Mouse (Mus musculus): ENCODE results near the gene Jsrp1. TPM values are rescaled to one million over a fixed set of nuclear protein-coding genes. Genes with fewer than 3 reads are reported as not detected.

The Jsrp1 gene
- total RNA-seq, 2 experiments from 2014 or later, result 9.8 to 24.0 TPM

DNA sequence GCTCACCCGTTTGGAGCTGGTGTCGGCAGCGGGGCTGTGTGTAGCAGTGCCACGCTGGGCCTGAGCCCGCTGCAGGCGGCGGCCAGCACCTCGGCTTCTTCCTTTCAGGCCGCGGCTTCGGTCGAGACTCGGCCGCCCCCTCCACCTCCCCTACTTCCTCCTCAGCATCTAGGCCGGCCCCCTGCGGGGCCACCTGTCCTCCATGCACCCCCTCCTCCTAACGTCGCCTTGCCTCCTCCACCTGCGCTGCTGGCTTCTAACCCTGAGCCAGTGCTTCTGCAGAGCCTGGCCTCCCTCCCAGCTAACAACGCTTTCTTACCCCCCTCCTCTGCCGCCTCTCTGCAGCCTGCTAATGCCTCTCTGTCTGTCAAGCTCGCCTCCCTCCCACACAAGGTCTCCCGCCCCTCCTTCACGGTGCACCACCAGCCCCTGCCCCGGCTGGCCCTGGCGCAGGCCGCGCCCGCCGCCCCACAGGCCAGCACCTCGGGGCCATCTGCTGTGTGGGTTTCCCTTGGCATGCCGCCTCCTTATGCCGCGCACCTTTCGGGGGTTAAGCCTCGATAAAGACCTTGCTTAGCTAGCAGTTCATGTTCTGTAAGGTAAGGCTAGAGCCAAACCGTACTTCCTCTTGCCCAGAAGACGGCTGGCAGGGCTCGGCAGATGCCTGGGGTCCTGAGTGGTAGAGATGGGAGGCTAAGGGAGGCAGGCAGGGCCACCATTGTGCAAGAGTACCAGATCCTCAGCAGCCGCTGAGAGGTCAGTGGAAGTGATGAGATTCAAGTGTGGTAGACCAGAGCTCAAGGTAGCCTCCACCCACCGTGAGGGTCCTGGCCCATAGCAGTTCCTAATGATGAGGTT, 20.9 kb downstream of the Jsrp1 start:
- DNase-seq, result no peak

GRCm38 (mm10) chr10:80791476-80792174, 21.7 kb downstream of the Jsrp1 start:
- DNase-seq, result no peak

DNA sequence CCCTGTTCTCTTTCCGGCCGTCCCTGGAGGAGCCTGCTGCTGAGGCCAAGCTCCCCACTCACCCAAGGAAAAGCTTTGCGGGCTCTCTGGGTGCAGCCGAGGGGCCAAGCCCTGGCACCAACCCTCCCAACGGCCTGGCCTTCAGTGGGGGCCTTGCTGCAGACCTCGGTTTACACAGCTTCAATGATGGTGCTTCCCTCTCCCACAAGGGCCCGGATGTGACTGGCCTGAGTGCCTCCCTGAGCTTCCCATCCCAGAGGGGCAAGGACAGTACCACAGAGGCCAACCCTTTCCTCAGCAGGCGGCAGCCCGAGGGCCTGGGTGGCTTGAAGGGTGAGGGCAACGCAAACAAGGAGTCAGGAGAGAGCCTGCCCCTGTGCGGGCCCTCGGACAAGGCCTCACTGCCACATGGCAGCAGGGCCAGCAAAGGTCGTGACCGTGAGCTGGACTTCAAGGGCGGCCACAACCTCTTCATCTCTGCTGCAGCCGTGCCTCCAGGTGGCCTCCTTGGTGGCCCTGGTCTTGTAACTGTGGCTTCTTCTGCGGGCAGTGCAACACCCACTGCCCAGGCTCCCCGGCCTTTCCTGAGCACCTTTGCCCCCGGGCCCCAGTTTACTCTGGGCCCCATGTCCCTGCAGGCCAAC, 22.4 kb downstream of the Jsrp1 start:
- peak; percentile 62 for DNase-seq

- no peak for DNase-seq
Observed at GRCm38 (mm10) chr10:80787517-80787916, 25.8 kb downstream of the Jsrp1 start.

GRCm38 (mm10) chr10:80785963-80786362, 27.3 kb downstream of the Jsrp1 start:
- no peak for DNase-seq

DNA sequence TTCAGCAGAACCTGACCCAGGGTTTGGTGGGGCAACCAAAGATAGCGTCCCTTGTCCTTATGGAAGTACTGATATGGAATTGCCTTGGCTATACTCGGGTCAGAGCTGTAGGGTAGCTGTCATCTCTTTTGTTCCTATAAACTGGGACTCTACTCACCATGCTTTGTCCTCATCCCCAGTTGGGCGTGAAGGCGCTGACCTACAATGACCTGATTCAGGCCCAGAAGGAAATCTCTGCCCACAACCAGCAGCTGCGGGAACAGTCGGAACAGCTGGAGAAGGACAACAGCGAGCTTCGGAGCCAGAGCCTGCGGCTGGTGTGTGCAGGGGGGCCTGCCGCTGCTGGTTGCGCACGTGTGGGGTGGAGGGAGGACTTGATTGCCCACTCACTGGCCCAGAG, 28.4 kb downstream of the Jsrp1 start:
- DNase-seq, result no peak

DNA sequence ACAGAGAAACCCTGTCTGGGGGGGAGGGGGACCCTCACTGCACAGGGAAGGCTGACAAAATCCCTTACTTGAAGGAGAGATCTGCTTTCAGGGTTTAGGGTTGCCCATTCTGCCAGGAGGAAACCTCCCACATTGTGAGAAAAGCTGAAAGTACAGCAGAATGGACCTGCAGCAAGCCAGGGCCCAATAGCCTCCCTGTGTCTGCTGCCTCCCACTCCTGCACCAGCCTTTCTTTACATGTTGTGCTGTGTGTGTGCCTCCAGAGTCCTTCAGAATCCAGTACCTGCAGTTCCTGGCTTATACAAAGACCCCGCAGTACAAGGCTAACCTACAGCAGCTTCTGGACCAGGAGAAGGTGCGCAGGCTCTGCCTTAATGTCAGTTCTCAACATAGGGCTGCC, 29.0 kb downstream of the Jsrp1 start:
- DNase-seq, result no peak

DNA sequence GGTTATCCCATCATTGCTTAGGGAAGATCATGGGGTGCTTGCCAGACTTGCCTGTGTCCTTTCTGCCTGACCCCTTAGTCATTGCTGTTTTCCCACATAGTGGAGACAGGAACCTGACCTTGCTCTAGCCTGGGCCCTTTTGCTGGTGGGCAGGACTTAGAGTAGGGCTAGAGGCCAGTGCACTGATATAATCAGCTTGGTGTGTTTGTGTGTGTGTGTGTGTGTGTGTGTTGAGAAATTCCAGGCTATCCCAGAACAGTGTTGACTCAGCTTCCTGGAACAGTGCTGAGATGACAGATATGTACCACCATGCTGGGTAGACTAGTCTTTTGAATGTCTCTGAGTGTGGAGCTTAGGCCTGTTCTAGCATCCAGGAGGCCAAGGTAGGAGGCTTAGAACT, 33.7 kb downstream of the Jsrp1 start:
- DNase-seq, result peak; percentile 54

DNA sequence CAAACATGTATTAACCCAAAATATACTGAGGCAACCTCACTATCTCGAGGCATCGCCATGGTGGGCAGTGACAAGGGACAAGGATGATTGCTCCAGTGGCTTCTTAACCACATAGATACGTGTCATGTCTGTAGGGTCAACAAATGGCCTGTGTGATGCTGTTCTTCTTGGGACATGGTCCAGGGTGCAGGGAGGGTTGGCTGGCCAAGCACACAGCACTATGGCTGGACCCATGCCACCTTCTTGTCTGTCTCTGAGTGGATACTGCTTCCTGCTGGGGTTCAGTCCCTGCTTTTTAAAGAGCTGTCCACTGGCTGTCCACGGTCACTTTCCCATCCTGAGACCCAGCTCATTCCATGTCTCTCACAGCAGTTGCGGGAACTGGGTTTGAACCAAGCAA, 36.2 kb downstream of the Jsrp1 start:
- DNase-seq, result no peak

GRCm38 (mm10) chr10:80776358-80776869, 36.9 kb downstream of the Jsrp1 start:
- no peak for DNase-seq

- no peak for DNase-seq
Observed at GRCm38 (mm10) chr10:80775731-80776130, 37.6 kb downstream of the Jsrp1 start.

DNA sequence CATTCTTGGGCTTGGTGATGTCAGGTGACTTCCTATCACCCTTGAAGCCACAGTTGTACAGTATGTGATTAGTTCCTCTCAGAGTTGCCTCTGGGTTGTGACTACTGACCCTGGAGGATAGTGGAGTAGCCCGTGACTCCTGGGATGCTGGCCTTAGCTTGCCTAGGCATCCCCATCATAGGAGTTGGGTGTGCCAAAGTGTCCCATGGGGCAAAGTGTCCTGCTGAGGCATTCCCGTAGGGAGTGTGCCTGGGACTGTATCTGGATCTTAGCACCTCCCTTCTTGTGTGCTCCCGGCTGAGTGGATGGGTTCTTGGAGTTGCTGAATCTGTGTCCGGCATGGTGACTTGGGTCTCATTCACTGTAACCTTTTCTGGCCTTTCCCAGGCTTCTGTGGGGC, 38.3 kb downstream of the Jsrp1 start:
- DNase-seq, result no peak

DNA sequence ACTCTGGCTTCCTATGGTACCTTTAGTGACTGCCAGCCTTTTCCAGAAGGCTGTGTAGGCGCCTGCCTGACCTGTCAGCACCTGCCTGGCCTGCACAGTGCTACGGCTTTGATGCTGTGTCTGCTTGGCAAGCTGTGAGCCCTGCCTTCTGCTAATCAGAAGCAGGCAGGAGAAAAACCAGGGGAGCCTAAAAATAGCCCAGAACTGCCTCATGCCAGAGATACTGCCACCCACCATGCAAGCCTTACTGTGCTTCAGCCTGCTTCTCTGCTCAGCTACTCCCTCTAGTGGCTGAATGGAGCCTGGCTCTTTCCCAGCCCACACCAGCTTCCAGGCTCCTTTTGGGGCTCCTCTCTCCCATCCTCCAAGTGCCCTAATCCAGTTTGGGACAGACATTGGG, 38.7 kb downstream of the Jsrp1 start:
- DNase-seq, result peak; percentile 88

DNA sequence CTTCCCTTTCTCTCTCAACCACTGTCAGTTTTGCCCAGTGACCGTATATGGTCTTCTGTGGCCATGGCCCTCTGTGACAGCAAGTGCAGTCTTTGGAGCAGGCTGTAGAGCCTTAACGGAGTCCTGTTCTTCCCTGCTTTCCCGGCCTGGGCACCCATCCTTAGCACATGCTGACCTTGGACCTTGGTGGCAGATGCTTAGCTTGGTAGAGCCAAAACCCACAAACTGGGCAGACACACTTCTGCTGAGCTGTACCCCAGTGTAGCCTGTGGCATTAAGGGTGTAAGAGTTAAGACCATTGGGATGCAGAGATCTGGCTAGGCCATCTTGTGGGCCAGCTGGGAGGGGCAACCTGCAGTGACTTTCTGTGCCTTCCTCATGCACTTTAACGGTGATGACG, 39.5 kb downstream of the Jsrp1 start:
- no peak for DNase-seq

DNA sequence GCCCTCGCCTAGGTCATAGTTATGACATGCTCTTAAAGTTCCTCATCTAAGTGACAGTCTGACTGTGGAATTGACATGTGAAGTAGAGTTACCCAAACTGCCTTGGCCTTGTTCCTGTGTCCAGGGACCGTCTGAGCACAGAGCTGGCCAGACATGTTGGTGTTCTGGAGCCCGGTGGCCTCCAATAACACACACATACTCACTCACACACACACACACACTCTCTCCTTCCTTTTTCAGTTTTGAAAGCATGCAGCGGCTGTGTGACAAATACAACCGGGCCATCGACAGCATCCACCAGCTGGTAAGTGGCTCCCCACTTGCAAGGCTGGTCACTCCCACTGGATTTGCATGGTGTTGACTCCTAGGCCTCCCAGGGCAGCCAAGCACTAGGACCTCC, 44.9 kb downstream of the Jsrp1 start:
- DNase-seq, result no peak

GRCm38 (mm10) chr10:80766161-80766815, 47.0 kb downstream of the Jsrp1 start:
- DNase-seq, result no peak

DNA sequence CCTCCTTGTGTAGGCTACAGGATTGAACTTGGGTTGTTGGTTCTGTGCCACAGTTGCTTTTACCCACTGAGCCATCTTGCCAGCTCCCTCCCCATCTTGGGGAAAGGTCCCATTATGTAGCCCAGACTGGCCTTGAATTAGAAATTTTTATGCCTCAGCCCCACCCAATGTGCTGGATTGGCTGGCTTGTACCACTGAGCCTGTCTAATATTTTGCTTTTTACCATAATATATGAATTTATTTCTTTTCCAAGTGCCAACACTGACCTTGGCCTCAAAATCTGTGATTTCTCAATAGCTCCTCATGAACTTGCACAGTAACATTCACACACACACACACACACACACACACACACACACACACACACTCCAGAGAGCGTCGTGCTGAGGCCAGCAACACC, 47.6 kb downstream of the Jsrp1 start:
- peak; percentile 70 for DNase-seq

DNA sequence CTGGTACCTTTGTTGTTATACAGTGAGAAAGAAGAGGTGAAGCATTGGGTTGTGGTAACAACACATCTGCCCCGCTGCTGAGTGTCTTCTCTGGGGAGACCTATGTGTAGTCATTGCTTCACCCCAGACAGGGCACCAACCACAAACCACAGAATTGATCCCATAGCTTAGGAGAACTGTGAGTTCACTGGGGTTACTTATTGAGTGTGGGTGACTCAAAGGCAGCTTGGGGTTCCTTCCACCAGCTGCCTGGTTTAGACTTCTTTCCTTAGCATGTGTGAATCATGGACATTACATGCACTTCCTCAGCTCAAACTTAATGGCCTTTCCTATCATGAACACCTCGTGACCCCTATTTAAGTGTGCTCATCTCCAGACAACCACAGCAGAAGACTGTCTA, 49.8 kb downstream of the Jsrp1 start:
- DNase-seq, result no peak

- no peak for DNase-seq
Observed at GRCm38 (mm10) chr10:80761821-80762220, 51.5 kb downstream of the Jsrp1 start.

DNA sequence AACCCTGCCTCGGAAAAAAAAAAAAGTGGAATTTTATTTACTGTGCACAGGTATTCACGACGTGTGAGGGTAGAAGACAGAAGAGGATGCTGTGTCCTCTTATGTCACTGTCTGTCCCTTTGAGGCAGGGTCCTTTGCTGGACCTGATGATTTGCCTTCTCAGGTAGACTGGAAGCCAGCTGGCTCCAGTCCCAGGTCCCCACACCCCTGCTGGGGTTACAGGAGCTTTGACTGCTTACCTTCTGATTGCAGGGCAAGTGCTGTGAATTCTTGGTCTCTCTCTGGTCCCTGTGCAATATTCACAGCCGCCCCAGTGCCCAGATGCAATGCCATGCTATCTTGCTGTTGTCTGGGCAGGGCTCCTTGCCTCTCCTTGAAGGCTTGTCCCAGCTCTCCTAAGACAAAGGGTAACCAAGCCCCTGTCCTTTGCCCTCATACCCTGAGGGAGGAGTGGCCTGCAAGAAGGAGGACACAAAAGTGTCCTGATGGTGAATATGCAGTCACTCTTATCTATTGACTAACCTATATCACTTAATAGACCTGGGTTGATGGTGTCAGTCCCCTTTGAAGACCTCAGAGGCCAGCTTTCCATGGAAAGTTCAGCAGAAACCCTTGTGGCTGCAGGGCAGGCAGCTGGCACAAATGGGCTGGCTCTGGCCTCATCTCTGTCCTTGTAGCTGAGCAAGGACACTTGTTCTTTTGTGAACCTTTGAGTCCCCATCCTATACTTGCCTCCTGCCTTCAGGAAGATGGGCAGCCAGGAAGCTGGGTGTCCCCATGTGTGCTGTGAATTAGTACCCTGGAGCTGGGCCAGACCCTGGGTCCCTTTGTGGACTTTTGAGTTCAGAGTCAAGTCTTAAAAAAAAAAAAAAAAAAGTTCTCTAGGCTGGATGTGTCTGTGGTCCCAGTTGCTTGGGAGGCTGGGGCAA, 52.4 kb downstream of the Jsrp1 start:
- peak; percentile 54 for DNase-seq

DNA sequence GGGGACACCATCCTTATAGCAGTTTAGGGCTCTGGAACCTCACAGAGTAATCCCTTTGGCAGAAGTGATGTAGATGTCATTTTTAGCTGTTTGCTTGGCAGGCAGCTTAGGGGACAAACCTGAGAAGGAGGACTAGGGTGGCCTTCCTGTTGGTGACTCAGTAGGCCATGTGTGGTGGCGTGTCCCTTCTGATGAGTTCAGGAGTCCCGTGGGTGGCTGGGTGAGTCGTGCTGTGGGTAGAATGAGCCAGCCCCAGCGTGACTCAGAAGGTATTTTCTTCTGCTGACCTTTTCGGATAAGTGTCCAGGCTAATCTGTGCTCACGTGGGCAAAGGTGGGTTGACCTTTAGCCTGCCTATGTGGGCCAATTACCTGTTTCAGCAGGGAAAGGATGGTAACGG, 54.6 kb downstream of the Jsrp1 start:
- peak; percentile 69 for DNase-seq

All from adrenal gland, postnatal 10 days (tissue).